Mouse (Mus musculus) adrenal gland, postnatal 36 days (tissue): Measurements from ENCODE around the gene Macrod2. TPM values are rescaled to one million over a fixed set of nuclear protein-coding genes. Genes with fewer than 3 reads are reported as not detected.

Experiments
- DNase-seq, 2 experiments: peaks; one replicate each; pipeline ENCODE4 v3.0.0; 2021; ENCODE audit warnings: mixed read lengths in 1 of 2
- total RNA-seq, 2 experiments: library from RNA; stranded (reverse); gene quantifications; 2 replicates each; pipeline ENCODE4 v1.2.3; 2021

The Macrod2 gene
- total RNA-seq, 2 experiments from 2014 or later = 5.3 to 8.6 TPM

DNA sequence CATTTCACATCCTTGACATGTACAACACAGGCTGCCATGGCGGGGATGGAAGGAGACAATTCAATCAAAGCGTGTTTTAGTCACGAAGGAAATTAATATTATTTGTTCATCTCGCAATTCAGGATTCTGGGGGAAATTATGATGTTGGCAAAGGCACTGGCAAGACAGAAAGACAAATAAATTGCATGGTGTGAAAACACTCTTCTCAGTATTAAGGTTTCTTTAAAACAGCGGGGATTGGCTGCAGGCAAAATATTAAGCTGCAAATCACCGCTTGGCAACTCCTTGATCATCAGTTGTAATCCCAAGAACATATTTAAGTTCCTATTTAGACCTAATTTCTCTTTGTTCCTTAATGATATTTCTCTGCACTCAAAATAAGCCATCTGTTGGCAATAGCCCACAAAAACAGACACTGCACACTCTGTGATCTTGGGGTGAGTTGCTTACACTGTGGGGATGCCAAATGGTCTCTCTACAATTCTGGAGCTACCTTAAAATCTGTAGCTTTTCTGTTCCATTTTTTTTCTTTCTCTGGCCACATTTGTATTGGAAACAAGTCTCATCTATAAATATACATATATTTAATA lies 1466.7 kb downstream of the Macrod2 start:
- DNase-seq = no peak

DNA sequence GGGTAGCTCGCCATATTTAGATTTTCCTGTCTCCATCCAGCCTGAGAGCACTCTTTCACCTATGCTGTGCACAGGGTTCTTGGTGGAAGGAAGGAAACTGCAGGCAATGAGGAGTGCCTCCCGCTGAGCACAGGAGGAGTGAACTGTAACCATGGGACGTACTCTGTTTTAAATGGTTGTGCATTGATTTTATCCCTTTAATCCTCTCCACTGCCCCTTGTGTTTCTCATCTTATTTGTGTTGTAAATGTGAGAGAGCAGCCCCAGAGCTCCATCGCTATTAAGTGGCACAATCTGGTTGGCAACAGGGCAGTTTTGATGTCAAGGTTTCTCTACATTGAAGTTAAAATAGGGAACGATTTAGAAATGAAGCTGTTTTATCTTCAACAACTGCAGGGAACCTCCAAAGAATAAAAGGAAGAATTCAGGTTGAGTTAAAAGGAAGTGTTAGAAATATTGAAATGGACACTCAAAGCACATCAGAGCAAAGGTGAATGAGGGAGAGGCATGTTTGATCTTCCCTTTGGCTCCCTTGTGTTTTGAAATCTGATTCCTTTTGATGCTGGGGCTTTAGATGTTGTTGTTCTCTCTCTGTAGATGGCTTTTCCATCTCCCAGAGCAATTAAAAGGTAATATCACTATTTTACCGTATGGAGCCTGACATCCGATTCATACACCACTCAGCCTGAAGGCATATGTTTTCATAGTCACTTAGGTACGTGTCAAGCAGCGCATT lies 1467.6 kb downstream of the Macrod2 start:
- DNase-seq = no peak

DNA sequence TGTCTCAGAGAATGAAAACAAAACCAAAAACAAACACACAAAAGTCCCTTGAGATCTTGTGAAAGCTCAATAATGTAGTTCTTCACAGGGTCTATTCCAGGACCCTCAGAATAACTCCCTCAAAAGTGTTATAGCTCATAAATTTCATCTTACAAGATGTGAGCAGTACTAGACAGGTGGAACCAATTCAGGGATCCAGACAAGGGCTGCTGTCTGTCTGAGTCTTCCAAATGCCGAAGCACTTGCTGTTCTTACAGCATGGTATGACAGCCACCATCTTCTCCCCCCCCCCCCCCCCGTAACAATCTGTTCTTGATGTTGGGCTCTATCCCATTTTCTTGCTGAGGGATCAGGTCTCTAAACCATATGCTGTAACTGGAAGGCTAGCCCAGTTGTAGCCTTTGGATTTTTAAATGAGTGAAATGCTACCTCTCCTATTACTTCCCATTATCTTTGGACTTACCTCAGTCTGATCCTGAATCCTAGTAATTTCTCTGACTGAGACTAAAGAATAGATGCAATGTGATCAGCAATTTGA lies 1468.6 kb downstream of the Macrod2 start:
- no peak for DNase-seq

DNA sequence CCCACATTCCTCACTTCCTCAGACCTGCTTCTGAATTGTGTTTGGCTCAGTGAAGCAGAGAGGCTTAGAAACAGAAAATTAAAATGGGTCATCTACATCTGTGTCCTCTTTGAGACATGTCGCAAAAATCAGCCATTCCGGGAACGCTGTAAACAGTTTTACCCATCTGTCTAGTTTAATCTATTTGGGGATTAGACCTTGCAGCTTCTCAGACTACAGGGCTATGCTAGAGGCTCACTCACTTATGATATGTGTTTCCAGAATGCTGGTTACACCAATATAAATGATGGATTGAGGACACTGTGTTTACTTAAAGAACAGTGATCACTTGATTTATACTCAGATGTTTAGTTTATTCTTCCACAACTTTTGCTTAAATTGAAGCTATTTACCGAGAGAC lies 1475.8 kb downstream of the Macrod2 start:
- DNase-seq = no peak

DNA sequence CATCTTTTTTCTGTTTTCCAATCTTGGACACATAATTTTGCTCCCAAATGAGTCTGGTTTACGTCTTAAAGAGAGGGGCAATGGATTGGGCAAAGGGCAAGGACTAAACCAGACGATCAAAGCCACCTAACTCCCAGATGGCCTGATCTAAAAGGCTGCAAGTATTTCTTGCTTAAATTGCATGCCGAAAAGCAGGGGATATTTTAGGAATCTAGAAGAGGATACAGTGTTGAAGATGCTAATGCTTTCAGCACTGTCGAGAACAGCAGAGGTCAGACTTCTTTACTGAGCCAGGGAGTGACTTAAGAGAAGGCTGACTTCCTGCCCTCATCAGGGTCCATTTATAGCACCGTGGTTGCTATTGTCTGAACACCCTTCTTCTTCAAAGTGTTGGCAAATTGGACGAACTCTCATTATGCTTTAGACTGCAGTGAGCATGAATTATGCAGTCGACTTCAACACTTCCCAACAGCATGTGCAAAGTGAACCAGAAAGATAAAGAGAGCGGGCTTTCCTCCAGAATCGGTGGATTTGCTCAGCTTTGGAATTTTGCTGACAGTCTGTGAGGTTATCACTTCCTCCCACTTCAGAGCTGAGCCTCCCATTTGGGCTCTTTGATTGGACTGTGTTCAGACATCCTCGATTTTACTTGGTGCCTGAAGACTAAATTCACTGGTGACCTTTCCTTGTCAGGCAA lies 1481.2 kb downstream of the Macrod2 start:
- DNase-seq = no peak

DNA sequence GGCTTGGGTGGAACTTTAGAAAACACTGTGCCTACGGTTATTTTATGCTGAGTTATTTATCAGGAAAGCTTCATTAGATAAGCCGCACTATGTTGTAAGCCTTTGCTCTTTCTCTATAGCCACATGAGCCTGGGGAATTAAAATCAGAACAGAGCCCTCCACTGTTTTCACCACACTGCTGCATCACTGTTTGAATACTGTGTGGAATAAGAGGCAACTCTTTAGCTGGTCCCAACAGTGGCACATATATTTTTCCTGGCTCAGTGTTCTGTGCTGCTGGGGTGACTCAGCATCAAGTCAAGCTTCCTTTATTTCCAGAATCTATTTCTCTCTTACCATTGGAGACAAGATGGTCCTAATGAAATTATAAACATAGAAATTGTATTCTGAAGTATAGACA lies 1481.8 kb downstream of the Macrod2 start:
- no peak for DNase-seq

DNA sequence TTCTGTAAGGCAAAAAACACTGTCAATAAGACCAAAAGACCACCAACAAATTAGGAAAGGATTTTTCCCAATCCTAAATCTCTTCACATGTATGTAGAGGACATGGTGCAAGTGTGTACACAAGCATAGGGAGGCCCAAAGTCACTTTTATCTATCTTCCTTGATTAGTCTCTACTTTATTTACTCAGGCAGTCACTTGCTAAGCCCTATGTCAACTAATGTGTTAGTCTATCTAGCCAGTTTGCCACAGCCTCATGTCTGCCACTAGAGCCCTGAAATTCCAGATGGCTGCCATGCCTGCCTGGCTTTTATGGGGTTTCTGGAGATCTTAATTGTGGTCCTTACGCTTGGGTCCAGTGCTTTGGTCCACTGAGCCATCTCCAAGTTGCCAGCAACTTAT lies 1483.4 kb downstream of the Macrod2 start:
- no peak for DNase-seq

DNA sequence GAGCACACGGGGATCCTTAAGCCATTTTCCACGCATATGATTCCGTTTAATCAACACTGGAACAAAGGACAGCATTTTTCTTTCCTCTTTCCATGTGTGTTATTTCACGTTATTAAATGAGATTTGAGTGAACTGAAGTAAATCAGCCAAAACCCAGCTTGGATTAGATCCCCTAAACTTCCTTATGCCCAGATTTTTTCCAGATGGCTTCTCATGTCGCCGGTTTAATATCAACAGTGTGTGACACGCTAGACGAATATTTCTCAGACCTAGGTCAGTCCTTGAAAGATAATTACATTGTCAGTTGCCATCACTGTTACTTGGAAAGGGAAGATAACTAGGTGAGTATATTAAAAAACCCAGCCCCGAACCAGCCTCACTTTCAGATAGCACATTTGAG lies 1484.6 kb downstream of the Macrod2 start:
- DNase-seq = no peak

DNA sequence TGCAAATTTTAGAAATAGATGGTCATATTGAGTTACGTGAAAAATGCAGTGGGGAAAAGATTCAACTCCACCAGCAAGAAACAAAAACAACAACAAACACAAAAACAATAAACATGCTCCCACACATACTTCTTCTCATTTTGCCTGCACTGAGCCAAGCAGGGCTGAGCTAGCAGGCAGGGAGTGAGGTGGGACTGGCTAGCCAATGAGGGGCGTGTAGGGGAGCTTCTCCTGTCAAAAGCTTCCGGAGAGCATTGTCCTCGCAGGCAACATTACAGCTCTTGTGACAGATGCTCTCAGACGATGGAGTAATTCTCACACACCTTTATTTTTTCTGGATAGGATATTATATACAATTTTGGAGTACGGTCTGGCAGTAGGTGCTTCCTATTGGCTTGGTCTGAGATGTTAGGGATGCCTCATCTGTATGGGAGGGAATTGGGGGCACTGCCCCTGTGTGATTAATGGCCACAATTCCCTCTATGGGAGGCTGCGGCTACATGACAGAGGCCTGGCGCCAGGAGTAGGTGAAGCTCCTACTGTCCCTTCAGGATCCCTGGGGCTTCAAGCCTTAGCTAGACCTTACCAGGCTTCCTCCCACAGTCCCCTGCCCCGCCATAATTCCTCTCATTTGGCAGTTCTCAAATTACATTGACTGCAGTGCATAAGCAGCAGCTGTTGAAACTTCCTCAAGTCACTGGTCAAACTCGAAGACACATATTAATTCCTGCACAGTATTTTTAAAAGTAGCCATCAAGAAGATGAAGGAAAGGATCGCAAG lies 1491.8 kb downstream of the Macrod2 start:
- no peak for DNase-seq

DNA sequence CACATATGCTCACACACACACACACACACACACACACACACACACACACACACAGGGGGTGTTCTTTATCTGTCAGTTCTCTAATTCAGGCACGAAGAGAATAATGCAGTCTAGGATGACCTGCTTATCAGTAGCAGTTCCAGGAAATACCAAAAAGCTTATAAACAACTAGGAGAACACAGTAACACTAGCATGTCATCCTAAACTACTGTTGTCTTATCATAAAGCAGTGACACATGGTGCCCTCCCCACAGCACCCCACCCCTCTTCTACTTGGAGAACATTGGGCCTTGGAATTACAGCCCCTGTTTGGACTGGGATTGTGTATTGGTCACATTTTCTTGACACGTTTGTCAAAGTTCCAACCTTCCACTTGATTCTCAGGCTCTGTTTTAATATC lies 1494.4 kb downstream of the Macrod2 start:
- DNase-seq = no peak

DNA sequence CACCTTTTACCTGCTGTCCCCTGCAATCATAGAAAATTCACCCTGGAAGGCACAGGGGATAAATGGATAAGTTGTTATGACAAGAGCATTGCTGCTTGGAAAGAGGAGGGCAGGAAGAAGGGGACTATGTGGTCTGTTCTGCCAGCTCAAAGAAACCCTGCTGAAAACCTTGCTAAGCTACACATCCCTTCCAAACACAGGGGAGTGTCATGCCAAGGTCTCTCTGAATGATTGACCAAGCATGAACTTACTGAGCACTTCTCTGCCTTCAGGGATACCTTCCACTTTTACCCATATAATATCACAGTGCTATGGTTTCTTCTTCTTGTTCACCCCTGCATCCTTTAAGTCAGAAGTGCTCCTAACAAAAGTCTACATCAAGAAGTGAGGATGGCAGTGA lies 1502.8 kb downstream of the Macrod2 start:
- DNase-seq = no peak

DNA sequence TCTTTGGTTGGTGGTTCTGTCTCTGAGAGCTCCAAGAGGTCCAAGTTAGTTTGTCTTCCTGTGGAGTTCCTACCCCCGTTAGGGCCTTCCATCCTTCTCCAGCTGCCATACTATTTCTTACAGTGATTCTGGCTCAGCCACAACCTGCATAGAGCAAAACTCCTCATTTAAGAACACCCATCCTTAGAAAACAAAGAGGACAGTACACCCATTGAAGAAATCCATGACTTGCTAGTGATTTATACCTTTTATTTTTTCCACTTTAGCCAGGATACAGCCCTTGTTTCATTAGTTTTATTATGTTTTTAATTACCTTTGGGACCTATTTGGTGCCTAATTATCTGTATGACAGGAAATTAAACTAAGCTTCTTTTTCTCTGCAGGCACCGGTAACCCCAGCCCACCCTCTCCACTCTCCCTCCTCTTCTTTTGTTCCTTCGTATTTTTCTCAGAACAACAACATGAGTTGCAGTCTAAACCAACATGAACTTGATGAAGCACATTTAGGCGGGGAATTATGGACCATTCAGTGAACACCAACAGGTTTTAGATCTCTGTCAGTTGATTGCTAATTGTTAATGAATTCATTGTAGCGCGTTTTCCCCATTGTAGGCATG lies 1516.8 kb downstream of the Macrod2 start:
- no peak for DNase-seq

DNA sequence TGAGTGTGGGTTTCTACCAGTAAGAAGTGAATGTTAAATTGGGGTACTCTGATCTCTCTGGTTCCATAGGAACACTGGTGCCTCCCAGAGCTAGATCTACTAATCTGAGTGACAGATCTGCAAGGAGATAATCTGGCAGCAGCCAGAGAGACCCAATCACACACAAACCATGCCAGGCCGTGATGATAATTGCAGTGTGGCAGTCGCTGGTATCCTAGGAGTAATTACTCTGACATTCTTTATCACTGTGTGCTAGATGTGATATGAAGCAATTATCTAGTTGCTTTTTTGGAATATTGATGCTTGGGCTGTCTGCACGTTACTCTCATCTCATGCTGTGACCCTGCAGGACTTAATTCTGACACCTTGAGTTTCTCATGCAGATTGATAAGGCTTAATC lies 1518.4 kb downstream of the Macrod2 start:
- no peak for DNase-seq

DNA sequence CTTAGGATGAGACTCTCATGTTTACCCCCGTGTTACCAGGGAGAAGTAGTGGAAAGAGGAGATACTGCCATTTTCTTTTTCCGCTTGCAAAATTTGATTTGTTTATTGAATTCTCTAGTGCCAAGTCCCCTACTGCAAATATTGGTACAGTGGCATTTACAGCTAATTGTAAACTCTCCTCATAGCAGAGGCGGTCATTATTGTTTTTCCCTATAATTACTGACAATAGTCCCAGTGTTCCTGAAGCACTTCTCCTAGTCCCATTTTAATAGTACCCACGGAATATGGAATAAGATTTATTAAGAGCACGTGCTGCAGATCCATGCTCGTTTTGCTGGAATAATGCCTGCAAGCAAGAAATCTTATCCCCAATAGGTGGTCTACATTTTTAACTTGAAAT lies 1518.8 kb downstream of the Macrod2 start:
- no peak for DNase-seq

DNA sequence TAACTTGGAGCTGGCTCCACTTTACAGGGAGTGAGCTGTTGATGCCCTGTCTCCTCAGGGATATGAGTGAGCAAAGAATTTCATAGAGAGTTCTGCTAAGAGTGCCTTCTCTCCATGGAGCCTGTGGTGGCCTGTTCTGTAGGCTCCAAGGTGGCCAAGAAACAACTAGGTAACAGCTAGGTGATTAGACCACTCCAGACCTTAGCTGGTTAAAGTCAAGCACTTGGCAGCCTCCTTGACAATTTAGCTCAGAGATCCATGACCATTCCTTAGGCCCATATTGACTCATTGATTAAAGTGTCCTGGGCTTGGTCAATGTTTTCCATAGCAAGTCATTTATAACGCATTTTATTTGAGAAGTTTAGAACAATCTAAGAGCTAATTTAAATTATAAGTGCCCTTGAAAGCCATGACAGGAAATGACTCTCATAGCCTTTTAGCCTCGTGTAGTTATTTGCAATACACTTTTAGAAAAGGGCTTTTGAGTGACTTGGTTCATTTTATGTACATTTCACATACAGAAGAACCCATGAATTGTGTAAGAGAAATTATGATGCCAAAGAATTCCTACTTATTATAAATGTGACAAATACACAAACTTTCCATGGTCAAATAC lies 1525.4 kb downstream of the Macrod2 start:
- DNase-seq = no peak

DNA sequence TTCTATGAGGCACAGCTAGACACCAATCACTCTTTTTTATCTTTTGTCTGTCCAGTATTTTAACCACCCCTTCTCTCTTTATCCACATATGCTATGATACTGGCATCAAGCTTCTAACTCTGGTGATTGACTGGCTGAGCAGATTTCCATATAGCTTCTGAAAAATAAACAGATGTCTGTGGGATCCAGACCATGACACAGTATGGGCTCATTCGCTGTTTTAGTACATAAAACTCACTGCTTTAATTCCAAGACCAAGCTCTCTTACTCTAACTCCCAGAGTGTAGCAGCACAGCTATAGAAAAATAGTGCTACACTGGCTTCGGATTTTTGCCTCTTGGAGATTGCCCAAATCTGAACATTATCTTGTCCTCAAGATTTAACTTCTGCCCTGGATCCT lies 1540.0 kb downstream of the Macrod2 start:
- DNase-seq = no peak

DNA sequence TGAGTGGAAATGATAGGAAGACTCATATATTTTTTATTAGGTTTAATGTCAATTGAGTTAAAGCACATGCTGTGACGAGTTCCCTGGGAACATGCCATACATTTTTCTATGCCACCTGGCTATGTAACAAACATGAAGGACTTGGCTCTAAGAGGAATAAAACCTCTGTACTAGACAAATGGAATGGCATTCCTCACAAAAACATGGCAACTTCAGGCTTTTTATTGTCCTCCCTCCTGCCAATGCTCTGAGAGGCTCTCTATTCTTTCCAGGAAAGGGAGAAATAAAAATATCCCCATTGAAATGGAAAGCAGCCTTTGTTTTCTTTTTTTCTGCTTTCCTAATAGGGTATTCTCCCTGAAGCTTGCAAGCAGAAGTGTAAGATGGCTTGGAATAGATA lies 1559.7 kb downstream of the Macrod2 start:
- DNase-seq = no peak

DNA sequence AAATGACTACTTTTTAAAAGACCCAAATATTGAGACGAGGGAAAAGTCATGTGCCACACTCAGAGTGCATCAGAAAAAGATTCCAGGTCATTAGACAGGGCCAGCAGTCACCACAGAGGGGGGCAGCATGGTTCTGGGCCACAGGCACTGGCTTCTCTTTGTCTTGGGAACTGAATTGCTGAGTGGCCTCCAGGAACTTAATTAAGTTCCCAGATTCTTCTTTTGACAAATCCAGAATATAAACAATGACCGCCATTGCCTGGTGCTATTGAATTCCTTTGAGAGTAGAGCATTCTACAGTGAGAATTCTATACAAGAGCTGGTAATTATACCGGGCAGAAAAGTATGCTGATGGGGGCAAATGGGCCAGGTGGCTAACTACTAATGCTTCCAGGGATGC lies 1560.1 kb downstream of the Macrod2 start:
- no peak for DNase-seq

DNA sequence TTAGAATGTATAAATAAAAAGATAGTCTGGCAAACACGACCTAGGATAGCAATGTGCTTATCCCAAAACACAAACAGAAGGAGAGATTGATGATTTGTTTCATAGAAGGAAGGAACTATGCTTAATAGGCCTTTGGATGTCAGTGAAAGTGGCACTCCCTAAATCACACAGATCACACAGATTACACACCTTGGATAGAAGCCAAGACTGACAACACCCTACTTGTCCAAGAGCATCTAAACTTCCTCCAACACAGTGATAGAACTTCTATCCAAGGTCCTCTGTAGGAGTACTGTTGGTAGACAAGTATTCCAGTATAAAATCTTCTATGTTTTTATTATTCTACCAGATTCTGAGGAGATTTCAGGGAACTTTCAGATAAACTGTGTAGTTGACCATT lies 1567.8 kb downstream of the Macrod2 start:
- no peak for DNase-seq

DNA sequence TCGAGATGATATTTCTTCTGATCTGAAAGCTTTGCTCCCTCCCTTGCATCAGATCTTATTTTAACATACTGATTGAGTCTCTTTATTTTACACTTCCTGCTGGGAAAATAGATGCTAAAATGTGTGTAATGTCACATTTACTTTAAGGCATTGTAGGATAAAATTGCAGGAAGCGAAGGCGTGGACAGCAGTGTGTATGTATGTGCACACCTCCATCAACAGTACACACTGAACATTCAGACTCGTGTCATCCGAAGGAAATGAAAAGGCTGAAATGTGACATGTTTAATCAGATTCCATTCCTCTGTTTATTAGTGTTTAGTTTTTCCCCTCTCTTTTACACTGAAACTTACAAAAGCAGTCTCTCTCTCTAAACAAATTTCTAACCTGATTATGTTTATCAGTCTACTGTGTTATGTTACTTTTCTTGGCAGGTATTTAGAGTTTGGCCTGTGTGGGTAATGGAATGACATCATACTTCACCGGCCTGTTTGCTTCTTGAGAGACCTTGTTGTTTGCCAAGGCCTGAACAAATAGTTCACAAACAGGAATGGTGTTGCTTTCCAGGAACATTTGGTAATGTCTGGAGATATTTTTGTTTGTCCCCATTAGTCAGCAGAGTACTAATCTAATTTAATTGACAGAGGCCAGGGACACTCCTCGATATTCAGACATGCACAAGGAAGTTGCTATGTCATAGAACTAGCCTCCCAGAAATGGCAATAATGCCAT lies 1588.7 kb downstream of the Macrod2 start:
- DNase-seq = no peak

DNA sequence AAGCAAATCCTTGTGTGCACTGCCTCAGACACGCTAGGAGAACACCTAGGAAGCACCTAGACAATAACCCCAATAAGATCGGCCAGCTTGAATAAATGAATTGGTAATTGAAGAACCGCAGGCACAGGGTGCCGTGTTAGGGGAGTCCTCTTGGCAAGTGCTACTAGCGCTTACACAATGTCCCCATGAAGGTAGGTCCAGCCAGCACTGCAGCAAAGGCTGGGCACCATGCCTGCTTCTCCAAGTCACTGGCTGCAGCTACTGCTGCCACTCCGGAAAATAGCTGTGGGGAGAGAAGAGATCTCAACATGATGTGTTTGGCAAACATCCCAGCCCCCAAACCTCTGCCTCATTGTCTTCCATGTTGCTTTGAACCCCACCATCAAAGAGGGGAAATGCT lies 1603.8 kb downstream of the Macrod2 start:
- DNase-seq = peak; percentile 1 to 32
